Mouse (Mus musculus): ENCODE data around the gene Armh2.
A peak's percentile ranks its signal among the peaks of the same experiment; 100 is the strongest.
"Not testable (repeated sequence)": the region's sequence is repeated elsewhere in the genome, so short reads cannot be mapped to it uniquely, and the experiment has no call there.

Gene Armh2

DNA sequence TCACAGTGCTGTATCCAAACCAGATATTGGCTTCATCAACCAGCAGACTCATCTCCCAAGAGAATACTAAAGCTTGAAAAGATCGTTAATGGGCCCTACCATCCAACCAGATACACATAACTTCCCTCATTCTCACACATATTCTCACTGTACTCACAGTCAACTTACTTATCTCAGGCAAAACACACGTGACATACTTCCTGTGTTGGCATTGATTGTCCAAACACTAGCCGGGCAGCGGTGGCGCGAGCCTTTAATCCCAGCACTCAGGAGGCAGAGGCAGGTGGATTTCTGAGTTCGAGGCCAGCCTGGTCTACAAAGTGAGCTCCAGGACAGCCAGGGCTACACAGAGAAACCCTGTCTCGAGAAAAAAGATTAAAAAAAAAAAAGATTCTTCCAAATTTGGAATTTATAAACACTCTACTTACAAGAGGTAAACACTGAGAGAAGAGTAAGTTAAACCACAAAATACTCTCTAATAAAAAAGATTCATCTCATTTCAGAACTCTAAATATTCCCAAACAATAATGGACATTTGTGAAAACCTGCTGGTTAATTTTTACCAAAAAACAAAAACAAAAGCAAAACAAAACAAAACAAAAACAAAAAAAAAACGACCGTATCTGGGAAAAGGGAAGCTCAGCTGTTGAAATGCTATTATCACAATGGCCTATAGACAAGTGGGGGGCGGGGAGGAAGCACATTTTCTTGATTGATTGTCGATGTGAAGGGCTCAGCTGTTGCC lies 17.0 kb downstream of the Armh2 start:
- no peak for DNase-seq (ENCODE audit: low spot score in 2 of 2)

DNA sequence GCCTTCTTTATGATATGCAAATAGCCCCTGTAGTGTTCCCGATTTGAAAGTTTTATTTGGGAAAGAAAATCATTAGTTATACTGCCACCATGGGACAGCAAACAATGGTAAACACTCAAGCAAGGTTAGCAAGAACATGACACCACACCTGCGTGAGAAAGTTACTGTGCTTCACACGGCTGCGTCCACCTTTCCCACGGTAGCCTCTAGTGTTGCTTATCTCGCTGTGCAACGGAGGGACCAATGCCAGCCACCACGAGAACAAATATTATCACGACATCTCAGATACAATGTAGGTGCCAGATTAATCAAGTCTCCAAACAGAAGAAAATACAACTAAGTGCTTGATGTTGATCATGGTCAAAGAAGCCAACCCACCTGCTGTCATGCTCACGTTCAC lies 18.4 kb downstream of the Armh2 start:
- no peak for DNase-seq (ENCODE audit: low spot score in 2 of 2)

DNA sequence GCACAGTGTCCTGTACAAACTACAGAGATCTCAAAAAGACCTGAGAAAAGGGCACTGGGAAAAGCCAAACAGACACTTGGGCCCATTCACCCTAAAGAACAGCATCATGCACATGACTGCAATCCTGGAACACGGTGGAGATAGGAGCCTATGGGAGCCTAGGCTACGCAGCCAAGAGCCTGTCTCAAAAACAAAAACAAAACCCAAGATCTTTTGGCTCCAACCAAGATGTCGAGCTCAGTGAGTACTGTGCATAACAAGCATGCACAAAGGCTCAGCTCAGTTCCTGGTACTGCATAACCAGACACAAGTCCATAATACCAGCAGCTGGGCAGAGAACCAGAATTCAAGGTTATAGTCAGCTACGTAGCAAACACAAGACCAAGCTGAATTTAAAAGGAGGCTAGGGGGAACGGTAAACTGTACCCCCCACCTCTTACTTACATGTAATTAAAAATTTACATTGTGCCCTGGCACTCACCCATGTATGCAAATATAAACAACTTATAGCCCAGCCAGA lies 19.4 kb downstream of the Armh2 start:
- DNase-seq (ENCODE audit: low spot score in 2 of 2), result no peak

DNA sequence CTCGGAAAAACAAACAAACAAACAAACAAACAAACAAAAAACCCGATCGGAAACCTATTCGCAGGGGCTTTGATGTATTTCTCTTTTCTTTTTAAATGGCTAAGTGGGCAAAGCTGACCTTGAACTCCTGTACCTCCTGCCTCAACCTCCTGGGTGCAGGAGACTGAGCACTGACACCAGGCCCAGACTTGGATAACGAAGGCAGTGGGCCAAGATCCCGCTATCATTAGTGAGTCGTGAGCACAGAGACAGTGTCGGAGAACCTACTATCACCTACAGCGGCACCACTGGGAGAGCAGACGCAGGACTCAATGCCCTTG lies 20.0 kb downstream of the Armh2 start:
- no peak for DNase-seq (ENCODE audit: low spot score in 2 of 2)

DNA sequence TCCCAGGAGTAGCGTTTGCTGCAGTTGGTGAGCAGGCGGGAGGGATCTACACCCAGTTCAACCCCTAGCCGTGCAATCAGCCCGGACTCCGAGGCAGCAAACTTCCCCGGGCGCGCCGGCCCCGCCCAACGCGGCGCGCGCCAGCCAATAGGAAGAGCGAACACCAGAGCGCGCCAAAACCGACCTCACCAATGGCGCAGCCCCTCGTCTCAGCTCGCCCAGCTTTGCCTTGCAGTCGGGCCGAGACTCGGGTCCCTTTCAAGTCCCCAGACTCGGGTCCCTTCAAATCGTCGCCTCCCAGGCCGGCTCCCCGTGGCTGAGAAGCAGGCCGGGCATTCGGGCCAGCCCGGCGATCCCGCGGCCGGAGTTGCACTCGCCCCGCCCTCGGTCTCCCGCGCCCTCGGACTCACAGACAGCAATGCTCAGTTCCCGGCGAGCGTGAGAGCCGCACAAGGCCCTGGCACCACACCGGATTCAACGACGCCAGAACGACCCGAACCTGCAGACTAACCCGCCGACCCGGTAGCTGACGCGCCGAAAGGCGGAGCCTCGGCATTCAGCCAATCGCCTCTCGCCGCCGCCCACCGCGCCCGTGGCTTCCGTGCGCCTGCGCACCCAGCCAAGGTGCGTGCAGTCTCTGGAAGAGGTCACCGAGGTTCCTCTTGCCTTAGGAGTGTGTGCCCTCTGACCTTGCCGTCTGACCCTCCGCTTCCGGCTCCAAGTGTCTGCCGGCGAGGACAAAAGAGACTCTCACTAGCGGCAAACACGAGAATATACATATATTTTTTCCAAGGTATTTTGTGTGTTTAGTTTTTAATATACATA lies 20.6 kb downstream of the Armh2 start, which contains the start of gene Gmnn:
Gene Gmnn (minus strand): TSS at position 521 of the 825 bp plus-strand sequence.
- peak; percentile 91 to 92 for DNase-seq (ENCODE audit: low spot score in 2 of 2)

DNA sequence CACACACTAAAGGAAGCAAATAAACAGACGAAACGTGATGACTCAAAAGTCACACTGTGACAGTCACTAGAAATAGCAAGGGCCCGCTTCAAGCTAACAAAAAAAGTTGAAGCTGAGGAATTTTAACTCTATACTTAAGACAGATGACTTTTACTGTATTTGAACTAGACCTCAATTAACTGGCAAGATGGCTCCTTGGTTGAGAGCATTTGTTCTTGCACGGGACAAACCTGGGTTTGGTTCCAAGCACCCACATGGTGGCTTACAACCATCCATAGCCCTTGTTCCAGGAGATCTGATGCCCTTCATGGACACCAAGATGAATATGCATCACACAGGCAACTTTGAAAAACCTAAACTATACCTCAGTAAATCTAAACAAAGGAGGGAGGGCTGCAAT lies 21.2 kb downstream of the Armh2 start:
- DNase-seq (ENCODE audit: low spot score in 2 of 2), result no peak

DNA sequence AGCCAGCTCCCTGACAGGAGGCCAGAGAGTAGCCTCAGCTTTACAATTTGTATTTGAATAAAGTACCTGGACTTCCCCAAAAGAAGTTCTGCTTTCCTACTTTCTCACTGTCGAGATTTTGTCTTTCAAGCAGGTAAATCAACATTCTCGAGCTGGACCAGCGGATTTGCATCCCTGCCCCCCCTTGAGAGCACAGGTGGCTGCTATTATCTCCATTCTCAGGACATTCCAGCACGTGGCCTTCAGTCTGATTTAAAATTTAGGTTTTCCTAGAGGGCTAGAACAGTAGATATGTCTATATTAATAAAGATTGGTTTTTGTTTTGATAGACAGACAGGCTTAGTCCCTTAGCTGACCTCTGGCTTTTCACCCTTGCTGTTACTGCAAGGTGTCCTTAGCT lies 26.8 kb downstream of the Armh2 start:
- DNase-seq (ENCODE audit: low spot score in 2 of 2), result not testable (repeated sequence)

DNA sequence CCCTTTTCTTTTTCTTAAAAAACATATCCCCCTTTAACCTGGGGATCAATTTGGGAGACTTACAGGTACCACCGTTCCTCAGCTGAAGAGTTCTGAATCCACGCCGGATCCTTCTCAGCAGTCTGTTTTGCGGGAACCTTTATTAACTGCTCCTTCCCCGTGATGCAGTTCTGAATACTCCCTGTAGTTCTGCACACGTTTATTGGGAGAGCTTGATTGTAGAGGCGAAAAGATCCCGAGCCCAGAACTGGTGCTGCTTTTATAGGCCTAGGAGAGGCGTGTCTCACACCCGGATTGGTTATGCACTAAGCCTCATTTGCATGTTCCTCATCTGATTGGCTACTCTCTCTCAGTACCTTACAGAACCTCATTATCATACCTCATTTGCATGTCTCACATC lies 30.4 kb downstream of the Armh2 start:
- DNase-seq (ENCODE audit: low spot score in 2 of 2), result not testable (repeated sequence)

DNA sequence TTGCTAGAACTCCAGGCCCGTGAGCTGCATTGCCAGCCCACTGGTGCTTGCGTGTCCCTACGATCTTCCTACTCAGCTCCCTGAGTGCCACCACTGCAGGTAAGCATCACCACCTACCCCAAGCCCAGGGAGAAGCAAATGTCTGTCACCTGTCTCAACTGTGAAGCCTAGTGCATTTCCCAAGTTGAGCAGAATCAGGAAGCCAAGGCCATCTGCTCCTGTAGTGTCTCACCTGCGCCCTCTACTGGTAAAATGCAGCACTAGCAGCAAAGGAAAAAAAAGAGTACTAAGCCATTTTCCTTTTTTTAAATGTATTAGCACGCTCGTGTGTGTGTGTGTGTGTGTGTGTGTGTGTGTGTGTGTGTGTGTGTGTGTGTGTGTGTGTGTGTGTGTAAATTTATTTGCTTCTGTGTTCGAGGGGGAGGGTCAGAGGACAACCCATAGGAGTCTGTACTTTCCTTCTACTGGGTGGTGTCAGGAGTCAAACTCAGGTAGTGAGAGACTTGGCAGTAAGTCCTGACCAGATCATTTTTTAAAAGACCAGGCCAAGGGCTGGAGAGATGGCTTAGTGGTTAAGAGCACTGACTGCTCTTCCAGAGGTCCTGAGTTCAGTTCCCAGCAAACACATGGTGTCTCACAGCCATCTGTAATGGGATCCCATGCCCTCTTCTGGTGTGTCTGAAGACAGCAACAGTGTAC lies 35.3 kb downstream of the Armh2 start:
- peak; percentile 39 to 79 for DNase-seq (ENCODE audit: low spot score in 2 of 2)

DNA sequence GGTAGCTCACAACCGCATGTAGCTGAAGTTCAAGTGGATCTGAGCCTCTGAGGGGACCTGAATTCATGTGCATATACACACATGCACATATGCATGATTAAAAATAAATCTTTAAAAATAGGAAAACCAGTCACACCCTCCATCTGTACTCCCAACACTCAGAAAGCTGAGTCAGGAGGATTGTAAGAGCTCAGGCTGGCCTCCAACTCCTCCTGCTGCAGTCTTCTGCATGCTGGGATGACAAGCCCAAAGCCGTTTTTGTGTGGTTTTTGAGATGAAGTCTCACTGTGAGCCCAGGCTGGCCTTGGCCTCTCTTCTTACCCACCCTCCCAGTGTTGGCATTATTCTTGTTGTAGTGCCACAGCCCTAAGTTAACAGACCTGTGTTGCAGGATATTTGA lies 37.0 kb downstream of the Armh2 start:
- no peak for DNase-seq (ENCODE audit: low spot score in 2 of 2)

DNA sequence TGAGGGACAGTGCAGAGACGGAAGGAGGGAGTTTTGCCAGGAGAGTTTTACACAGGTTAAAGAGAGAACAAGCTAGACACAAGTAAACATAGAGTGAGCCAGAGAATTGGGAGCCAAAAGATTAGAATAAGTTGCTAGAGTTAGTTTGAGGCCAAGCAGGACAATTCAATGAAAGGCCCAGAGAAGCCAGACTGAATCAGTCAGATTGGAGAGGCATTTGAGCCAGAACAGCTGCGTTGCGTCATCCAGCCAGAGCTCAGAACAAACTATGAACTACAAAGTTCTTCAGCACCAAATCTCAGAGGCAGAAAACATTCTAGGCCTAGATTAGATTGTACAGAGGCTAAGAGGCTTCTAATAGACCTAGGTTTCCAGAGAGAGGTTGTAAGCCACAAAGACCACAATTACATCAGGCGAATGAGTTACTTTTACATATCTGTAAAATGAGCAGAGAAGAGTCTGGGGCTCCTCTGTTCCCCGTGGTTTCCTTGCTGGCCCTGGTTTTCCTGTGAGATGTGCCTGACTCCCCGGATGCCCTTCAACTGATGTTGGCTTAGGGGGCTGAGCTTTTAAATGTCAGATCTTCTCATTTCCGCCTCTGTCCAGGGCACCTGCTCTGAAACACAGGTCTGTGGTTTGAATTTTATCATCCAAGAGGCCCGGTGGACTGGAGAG lies 37.8 kb downstream of the Armh2 start:
- no peak for DNase-seq (ENCODE audit: low spot score in 2 of 2)

DNA sequence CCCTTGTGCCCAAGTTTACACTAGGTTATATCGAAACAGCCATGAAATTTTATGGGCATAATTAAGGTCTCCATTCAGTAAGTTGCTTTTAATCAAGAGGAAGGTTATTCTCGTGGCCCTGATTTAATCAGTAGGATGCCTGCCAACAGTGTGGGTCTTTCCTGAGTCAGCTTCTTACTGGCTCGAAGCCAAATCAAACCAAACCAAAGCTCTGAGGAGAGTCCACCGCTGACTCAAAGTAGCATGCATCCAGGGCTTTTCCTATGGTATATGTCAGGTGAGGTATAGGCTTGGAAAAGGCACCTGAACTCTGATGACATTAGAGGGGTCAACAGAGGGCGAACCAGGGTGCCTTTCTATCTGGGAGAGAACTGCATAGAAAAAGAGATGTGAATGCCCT lies 40.9 kb downstream of the Armh2 start:
- no peak for DNase-seq (ENCODE audit: low spot score in 2 of 2)

DNA sequence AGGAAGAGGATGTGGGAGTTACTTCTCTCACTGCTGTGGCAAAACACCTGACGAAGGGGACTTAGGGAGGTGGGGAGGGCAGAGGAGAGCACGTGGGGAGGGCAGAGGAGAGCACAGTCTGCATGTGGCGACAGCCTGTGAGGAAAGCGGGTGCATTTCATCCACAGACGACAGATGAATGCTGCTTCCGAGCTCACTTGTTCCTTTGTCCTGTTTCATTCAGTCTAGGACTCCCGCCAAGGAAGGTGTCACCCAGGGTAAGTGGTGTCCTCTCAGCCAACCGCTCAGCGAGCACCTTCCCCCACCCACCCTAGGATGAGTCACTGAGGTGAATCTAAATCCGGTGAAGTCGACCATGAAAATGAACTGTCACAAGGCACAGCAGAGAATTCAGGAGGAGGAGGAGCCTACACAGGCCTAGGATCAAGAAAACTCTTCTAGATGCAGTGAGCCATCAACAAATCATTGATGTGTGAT lies 45.0 kb downstream of the Armh2 start:
- peak; percentile 51 to 56 for DNase-seq (ENCODE audit: low spot score in 2 of 2)

DNA sequence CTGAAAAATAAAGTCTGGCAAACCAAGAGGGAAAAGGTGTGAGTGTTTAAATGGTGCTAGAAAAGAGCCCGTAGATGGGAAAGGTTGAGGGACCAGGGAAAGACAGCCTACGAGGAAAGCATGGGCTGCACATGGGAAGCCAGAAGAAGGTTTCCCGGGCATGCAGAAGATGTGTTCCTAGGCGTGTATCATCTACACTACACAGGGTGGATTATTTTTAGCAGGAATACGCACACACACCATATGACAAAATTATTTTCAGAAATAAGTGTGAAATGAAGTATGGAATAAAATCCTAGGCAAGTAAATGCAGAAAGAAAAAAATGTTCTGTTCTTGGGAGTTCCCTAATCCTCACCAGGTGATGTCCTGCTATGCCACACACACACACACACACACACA lies 46.4 kb downstream of the Armh2 start:
- DNase-seq (ENCODE audit: low spot score in 2 of 2), result no peak

DNA sequence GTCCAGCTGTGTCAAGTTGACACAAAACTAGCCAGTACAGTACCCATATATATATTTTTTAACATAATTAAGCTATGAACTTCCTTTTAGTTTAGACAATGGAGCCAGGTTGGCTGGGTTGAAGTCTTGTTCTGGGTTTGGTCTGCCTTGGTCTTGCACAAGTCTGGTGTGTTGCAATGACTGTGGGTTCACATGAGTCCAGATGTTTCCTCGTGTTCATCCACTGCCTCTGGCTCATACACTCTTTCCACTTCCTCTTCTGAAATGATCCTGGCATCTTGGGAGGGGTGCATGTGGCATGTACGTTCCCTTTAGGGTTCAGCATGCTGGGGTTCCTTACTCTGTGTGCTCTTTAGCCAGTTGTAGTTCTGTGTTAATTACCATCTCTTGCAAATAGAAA lies 50.3 kb downstream of the Armh2 start:
- no peak for DNase-seq (ENCODE audit: low spot score in 2 of 2)

DNA sequence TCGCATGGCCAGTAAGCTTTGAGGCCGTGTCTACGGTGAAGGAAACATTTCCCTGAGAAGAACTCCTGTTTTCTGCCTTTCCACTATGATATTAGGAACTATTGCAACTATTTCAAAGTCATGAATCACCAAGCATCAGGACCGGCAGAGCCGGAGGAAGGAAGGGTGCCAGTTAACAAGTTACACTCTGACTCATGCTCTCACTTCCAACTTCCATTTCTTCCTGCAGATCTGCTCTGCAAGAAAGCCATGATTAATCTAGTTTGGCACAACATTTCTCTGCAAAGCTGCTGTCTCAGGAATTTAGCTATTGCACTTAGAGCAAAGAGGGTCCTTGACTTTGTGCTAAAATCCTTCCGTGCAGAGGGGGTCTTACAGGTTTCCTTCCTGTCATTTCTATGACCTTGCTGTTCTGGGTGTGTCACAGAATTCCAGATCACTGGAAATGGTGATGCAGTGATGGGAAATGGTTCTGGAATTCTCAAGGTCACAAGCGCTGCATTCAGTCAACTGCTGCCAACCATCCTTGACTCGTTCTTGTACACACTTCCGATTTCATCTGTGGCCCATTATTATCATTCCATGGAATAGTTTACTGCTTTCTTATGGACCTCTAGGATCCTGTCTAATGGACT lies 51.5 kb downstream of the Armh2 start:
- no peak for DNase-seq (ENCODE audit: low spot score in 2 of 2)

Measured in thymus, postnatal 10 days (tissue).